Mouse (Mus musculus) E14TG2a.4 (cell line): Measurements from ENCODE around the gene Donson.

Experiments used
- CTCF ChIP-seq: conservative IDR thresholded peaks from 2 replicates; pipeline ENCODE4 v1.5.1; 2014; ENCODE audit warnings: low read length
- POU5F1 ChIP-seq: IDR thresholded peaks from 2 replicates; pipeline ENCODE4 v1.6.1; 2014; ENCODE audit warnings: low read length, borderline replicate concordance

- TF ChIP-seq CTCF (no peak), POU5F1 (no peak)
Observed at GRCm38 (mm10) chr16:91710241-91710640, 21.7 kb upstream of the Donson start.
